Mouse (Mus musculus) liver, adult 2 months (tissue): ENCODE measurements at regions not wholly inside any gene's neighbourhood (a gene's known extent, or its start where the extent isn't known, plus 50 kb on each side); places are given as distances from the start of the nearest gene placed in this dataset.

Experiments
- DNase-seq: peaks from one replicate; pipeline ENCODE4 v3.0.0-alpha.2; 2011; ENCODE audit warnings: low read depth, low spot score; ENCODE audit errors: extremely low read depth
- H3K27ac ChIP-seq: fragments of 200-500 bp; replicated peaks from 2 replicates; pipeline ENCODE4 v1.5.1; 2012; ENCODE audit warnings: low read depth, mild to moderate bottlenecking, control low read depth, inconsistent platforms, low read length; ENCODE audit not compliant: insufficient read depth
- H3K27me3 ChIP-seq: fragments of 200-500 bp; 2 replicates; pipeline ENCODE4 v1.6.1; 2012; ENCODE audit warnings: mild to moderate bottlenecking, moderate library complexity, low read length, inconsistent platforms; ENCODE audit not compliant: control insufficient read depth, insufficient read depth
- H3K36me3 ChIP-seq: fragments of 200-500 bp; 2 replicates; pipeline ENCODE4 v1.6.1; 2012; ENCODE audit warnings: low read length, inconsistent platforms; ENCODE audit not compliant: control insufficient read depth, insufficient read depth
- H3K4me1 ChIP-seq: fragments of 200-500 bp; 2 replicates; pipeline ENCODE4 v1.6.1; 2011; ENCODE audit warnings: low read length; ENCODE audit not compliant: control insufficient read depth, insufficient read depth
- H3K4me3 ChIP-seq: fragments of 200-500 bp; 2 replicates; pipeline ENCODE4 v1.5.1; 2011; ENCODE audit warnings: low read depth, mild to moderate bottlenecking, control low read depth, low read length, moderate library complexity; ENCODE audit not compliant: insufficient read depth
- H3K79me2 ChIP-seq: fragments of 200-500 bp; 2 replicates; pipeline ENCODE4 v1.6.1; 2012; ENCODE audit warnings: inconsistent platforms, mild to moderate bottlenecking, low read length, moderate library complexity; ENCODE audit not compliant: control insufficient read depth, insufficient read depth
- H3K9ac ChIP-seq: fragments of 200-500 bp; 2 replicates; pipeline ENCODE4 v1.6.1; 2012; ENCODE audit warnings: low read depth, mild to moderate bottlenecking, control low read depth, inconsistent platforms, low read length
- CTCF ChIP-seq: fragments of 200-500 bp; IDR thresholded peaks from 2 replicates; pipeline ENCODE4 v1.5.1; 2011; ENCODE audit warnings: low read depth, low read length, control low read depth
- POLR2A ChIP-seq: fragments of 200-500 bp; IDR thresholded peaks from 2 replicates; pipeline ENCODE4 v1.6.1; 2011; ENCODE audit warnings: low read length, control low read depth; ENCODE audit not compliant: insufficient read depth; ENCODE audit errors: extremely low read depth
- WGBS: fragments of 180-500 bp; shearing (Covaris S2); methylation state at CpG from one replicate; pipeline ENCODE4 v1.1.7; 2018; 5-methylcytosine and 5-hydroxymethylcytosine counted together

DNA sequence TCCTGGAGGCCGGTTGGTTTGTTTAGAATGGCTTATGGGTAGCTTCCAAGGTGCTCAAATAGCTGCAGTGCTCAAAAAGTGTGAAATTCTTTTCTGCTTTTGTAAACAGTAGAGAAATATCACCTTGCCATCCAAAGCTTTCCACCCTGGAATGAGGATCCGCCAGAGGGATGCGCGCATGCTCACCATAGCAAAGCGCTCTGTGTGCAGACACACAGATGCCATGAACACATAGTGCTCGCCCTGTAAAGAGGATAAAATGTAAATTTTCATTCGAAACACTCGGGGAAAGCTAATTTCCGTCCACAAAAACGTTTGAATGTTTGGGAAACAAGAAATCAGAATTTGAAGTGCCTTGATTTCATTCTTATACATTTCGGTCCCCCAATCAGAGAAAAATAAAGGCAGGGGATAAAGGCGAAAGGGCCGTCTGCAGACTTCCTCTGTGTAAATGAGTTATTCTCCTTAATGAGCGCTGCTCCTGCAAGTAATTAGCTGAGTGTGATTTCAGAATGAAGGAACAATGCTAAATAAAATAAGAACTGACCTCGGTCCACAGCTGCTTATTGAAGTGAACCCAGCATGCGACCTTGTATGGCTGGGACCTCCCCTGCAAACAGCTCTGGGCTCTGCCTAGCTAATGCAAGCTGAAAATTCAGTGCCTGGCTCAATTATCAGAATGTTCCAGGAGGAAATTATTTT, 203.4 kb upstream of the Lrig3 start:
- TF ChIP-seq POLR2A (no peak), CTCF (no peak)
- no peak for DNase-seq
- H3K9ac ChIP-seq: no peak overlapping the region
- H3K27me3 ChIP-seq: 0 out of 2 replicates have a peak, but pooled peaks cover 4% of the 10 kb centered on the region
- no peaks in the 10 kb centered on the region for H3K4me1 ChIP-seq
- H3K79me2 ChIP-seq: no peaks in the 10 kb centered on the region
- no peak overlapping the region for H3K27ac ChIP-seq
- 85% methylated on average over 16 of the region's 16 CpGs for WGBS
- H3K4me3 ChIP-seq: no peak overlapping the region
- H3K36me3 ChIP-seq: no peaks in the 10 kb centered on the region

DNA sequence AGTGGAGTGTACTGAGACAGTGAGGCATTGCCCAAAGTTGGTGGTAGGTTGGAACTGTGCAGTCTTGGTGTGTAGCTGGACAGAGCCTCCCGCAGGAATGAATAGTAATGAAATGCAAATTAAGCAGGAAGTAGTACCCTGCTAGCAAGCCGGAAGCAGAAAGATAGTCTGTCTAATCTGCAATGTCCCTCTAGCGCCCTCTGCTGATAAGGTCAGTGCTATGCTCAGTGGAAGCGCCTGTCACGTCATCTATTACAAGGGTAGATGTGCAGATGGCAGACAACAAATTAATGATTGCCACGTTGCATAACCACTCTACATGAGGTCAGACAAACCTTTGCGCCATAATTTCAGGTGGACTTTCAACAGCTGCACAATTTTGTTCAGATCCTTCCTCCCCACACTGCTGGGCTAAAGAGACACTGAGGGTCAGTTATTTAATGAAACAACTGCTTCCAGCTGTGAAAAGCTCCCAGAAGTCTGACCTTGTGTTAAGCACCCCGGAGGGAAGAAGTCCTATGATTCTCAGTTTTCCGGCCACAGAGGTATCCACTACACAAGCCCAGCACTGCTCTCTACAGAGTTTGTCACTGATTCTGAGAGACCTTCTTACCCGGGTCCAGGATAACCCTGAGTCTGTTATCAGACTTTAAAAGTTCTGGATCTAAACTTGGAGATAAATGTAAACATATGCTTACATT, 201.4 kb upstream of the Lrig3 start:
- Histone ChIP-seq H3K79me2 (no peaks in the 10 kb centered on the region), H3K27ac (no peak overlapping the region), H3K9ac (no peak overlapping the region), H3K27me3 (0 out of 2 replicates have a peak, but pooled peaks cover 4% of the 10 kb centered on the region), H3K36me3 (no peaks in the 10 kb centered on the region), H3K4me3 (no peak overlapping the region), H3K4me1 (no peaks in the 10 kb centered on the region)
- peak; percentile 71 for DNase-seq
- 47% methylated on average over 10 of the region's 10 CpGs for WGBS
- TF ChIP-seq CTCF: peak; percentile 56
- TF ChIP-seq POLR2A: no peak

DNA sequence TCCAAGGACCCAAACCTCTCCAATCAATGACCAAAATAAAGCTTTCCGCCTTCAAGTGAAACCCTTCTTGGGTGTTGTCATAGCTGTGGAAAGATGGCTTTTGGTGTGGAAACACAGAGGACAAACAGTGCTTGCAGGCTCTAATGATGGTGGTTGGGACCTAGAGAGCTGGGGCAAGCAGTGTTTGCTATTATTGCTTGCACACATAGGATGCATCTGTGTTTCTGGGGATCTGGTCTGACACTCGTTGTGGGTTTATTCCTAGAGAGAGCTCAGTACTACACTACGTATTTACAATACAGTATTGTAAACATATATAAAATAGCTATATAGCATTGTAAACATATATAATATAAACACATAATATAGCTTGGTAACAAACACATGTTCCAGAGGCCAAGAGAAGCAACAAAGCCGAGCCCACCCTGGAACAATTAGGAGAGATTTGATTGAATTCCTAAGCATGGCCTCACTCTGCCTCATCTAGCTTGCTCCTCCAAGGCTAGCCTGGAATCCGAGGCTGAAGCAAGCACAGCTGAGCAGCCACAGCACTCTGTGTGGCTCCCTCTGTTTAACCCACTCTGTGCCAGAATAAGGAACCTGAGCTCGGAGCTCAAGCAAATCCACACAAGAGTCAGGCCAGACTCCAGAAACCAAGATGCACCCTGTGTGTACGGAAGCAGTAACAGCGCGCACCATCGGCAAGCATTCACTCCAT, 200.7 kb upstream of the Lrig3 start:
- WGBS: 88% methylated on average over 10 of the region's 10 CpGs
- Histone ChIP-seq H3K27ac (no peak overlapping the region), H3K9ac (no peak overlapping the region), H3K27me3 (0 out of 2 replicates have a peak, but pooled peaks cover 4% of the 10 kb centered on the region), H3K79me2 (no peaks in the 10 kb centered on the region), H3K4me3 (no peak overlapping the region), H3K36me3 (no peaks in the 10 kb centered on the region), H3K4me1 (no peaks in the 10 kb centered on the region)
- DNase-seq: no peak
- no peak for TF ChIP-seq POLR2A
- no peak for TF ChIP-seq CTCF

DNA sequence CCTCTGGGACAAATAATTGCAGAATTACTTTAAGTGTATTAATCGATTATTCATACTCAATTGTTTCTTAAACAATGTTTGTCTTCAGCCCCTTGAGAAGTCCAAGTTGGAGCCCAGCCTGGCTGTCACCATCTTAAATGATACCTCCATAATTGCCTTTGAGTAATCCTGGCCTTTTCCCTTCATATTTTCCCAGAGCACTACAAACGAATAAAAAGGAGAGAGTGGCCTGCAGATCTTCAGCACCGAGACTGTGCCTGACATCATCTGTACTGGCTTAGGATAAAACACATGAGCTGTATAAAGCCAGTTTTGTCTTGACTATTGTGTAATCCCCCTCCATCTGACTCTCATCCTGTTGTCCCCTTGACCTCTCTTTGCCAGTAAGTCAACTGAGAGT, 197.7 kb upstream of the Lrig3 start:
- H3K4me1 ChIP-seq: no peaks in the 10 kb centered on the region
- WGBS: 83% methylated on average over 3 of the region's 3 CpGs

DNA sequence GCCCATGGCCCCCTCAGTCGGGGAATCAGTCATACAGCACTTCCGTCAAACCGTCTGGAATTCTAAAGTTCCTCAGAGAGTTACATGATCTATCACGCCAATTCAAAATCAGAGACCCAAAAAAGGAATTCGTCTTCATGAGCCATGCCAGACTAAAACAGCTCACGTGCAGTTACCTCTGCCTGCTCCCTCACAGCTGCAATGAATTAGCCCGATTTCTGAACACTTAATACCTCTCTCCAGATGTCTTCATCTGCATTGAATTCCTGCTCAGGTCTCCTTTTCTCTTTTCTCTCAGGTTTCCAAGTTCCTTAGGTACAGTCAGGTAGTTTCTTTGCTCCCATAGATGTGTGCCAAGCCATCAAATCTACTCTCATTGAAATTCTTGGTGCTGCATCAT, 192.4 kb upstream of the Lrig3 start:
- H3K4me3 ChIP-seq: no peak overlapping the region
- H3K27ac ChIP-seq: no peak overlapping the region
- no peaks in the 10 kb centered on the region for H3K79me2 ChIP-seq
- DNase-seq: no peak
- H3K27me3 ChIP-seq: no peaks in the 10 kb centered on the region
- 82% methylated on average over 7 of the region's 7 CpGs for WGBS
- no peaks in the 10 kb centered on the region for H3K4me1 ChIP-seq
- H3K36me3 ChIP-seq: no peaks in the 10 kb centered on the region
- H3K9ac ChIP-seq: no peak overlapping the region
- TF ChIP-seq CTCF (no peak), POLR2A (no peak)

More for the DNA sequence above, 197.7 kb upstream of the Lrig3 start:
- Histone ChIP-seq H3K79me2 (no peaks in the 10 kb centered on the region), H3K27me3 (0 out of 2 replicates have a peak, but pooled peaks cover 4% of the 10 kb centered on the region), H3K9ac (no peak overlapping the region), H3K4me3 (no peak overlapping the region), H3K36me3 (no peaks in the 10 kb centered on the region), H3K27ac (no peak overlapping the region)
- no peak for DNase-seq
- TF ChIP-seq CTCF (no peak), POLR2A (no peak)

DNA sequence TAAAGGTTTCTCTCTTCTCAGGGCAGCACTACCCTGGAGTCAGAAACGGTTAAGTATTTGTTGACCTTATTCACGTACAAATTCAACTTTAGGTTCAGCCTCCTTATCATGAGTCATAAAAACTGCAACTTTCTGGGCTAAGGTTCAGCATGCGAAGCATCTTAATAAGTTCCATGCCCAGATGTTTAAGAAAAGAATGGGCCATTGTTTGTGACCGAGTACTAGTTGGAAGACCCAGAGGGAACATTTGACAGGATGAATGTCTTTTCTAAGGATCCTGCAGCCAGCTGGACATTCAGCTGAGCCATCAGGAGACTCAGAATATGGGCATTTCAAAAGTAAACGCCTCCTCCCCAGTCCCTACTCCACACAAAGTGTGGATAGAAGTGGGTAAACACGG, 183.5 kb upstream of the Lrig3 start:
- no peak for DNase-seq
- Histone ChIP-seq H3K4me1 (peaks cover 10% of the 10 kb centered on the region), H3K27me3 (no peaks in the 10 kb centered on the region), H3K36me3 (no peaks in the 10 kb centered on the region), H3K79me2 (no peaks in the 10 kb centered on the region), H3K4me3 (no peak overlapping the region), H3K27ac (no peak overlapping the region), H3K9ac (no peak overlapping the region)
- WGBS: 72% methylated on average over 6 of the region's 6 CpGs
- TF ChIP-seq CTCF (no peak), POLR2A (no peak)
